Mouse (Mus musculus): ENCODE measurements around the gene Thrsp. TPM values are rescaled to one million over a fixed set of nuclear protein-coding genes. Genes with fewer than 3 reads are reported as not detected.

Thrsp gene
- total RNA-seq (2023; ENCODE audit: inconsistent age) = not detected in 4 replicates

DNA sequence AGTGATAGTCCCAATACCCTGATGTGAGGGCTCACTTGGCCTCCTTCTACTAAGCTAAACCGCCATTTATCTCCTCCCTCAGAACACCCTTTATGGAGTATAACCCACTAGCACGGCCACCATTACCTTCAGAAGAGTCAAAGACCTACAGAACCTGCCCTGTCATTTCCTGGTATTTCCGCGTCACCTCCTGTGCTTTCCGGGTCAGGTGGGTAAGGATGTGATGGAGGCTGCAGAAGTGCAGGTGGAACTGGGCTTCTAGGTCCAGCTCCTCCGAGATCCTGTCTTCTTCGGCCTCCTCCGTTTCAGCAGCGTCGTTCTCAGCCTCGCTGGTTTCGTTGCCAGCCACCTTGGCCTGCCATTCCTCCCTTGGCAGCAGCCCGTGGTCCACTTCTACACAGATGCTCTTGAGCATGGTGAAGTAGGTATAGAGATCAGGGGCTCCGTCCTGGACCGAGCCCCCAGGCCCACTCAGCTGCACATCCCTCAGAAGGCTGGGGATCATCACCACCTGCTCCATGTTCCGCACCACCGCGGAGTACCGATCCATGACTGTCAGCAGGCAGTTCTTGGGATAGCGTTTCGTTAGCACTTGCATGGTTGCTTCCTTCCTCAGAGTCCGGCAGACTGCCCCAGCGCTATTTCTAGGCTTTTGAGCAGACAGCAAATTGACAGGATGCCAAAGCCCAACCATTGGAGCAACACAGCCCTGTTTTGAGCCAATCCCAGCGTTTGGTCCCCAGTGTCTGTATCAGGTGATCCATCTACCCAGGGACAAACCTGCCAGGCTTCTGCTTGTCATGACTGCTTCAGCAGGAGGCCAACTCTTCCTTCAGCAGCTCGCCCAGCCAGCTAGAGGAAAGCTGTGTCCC, at the start of gene Thrsp:
Gene Thrsp, minus strand, starts transcription at position 825 of the 872 bp plus-strand sequence.

DNA sequence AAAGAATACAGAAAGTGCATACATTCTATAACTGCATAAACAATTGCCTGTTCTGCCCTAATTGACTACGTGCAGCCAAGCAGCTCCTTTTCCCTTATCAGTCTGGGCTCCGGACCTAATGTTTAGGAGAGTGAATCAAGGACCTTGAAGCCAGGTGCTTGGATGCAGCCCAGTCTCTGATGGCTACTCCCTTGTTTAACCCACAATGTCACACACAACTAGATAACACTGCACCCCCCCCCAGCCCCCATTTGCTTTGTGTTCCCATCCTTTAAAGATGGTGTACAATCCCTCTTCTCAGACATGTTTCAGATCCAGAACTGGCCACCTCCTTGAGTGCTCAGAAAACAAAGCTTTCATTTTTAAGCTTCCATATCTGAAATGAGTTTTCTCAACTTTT, 33.5 kb upstream of the Thrsp start, which contains the start of gene Kctd14:
Gene Kctd14, plus strand, starts transcription at position 301 of the 400 bp plus-strand sequence.

GRCm38 (mm10) chr7:97399960-97400715, 17.4 kb downstream of the Thrsp start, which contains the start of gene Ndufc2:
TSS of gene Ndufc2 (plus strand) at chr7:97400003.

Other genes with a start within 250 kb of the Thrsp start
- 5.2 to 8.0 TPM (median 5.9 TPM) in 4 replicates for gene Usp35, start 85.7 kb downstream of the Thrsp start, total RNA-seq (2023; ENCODE audit: inconsistent age)
- 1.2 to 1.7 TPM (median 1.3 TPM) in 4 replicates for gene Kctd21, start 85.4 kb downstream of the Thrsp start, total RNA-seq (2023; ENCODE audit: inconsistent age)
- gene Alg8, start 46.1 kb downstream of the Thrsp start, total RNA-seq (2023; ENCODE audit: inconsistent age) = 14.9 to 17.7 TPM (median 15.9 TPM) in 4 replicates
- 53.9 to 65.9 TPM (median 63.7 TPM) in 4 replicates for gene Ndufc2, start 17.7 kb downstream of the Thrsp start, total RNA-seq (2023; ENCODE audit: inconsistent age)
- 5.8 to 8.7 TPM (median 8.1 TPM) in 4 replicates for gene Kctd14, start 33.6 kb upstream of the Thrsp start, total RNA-seq (2023; ENCODE audit: inconsistent age)
- 76.2 to 94.9 TPM (median 82.3 TPM) in 4 replicates for gene Ints4, start 63.2 kb upstream of the Thrsp start, total RNA-seq (2023; ENCODE audit: inconsistent age)
- gene Aamdc, start 161.8 kb upstream of the Thrsp start, total RNA-seq (2023; ENCODE audit: inconsistent age) = 9.0 to 11.2 TPM (median 9.8 TPM) in 4 replicates
- gene Rsf1, start 162.2 kb upstream of the Thrsp start, total RNA-seq (2023; ENCODE audit: inconsistent age) = 74.5 to 87.7 TPM (median 77.4 TPM) in 4 replicates

All from B cell, adult (primary cell).